Mouse (Mus musculus) embryonic facial prominence, embryonic 14.5 days (tissue): ENCODE measurements at regions not wholly inside any gene's neighbourhood (a gene's known extent, or its start where the extent isn't known, plus 50 kb on each side); places are given as distances from the start of the nearest gene placed in this dataset.

Experiments
- ATAC-seq: fragments of 200-750 bp; cut with Nextera tagmentation; 2 replicates; pipeline ENCODE4 v1.8.0; 2017; ENCODE audit warnings: low read depth, moderate number of reproducible peaks, moderate TSS enrichment
- DNase-seq: peaks from one replicate; pipeline ENCODE4 v3.0.0-alpha.2; 2015; ENCODE audit warnings: low spot score
- H3K27ac ChIP-seq: fragments of 300-500 bp; sonication (generic); replicated peaks from 2 replicates; pipeline ENCODE4 v1.5.1; 2014; ENCODE audit warnings: low read depth, mild to moderate bottlenecking, low read length, moderate library complexity
- H3K27me3 ChIP-seq: fragments of 300-500 bp; sonication (generic); replicated peaks from 2 replicates; pipeline ENCODE4 v1.6.1; 2014; ENCODE audit warnings: low read length; ENCODE audit not compliant: control insufficient read depth, insufficient read depth
- H3K36me3 ChIP-seq: fragments of 300-500 bp; sonication (generic); 2 replicates; pipeline ENCODE4 v1.6.1; 2014; ENCODE audit warnings: low read length, mixed read lengths; ENCODE audit not compliant: control insufficient read depth, insufficient read depth
- H3K4me1 ChIP-seq: fragments of 300-500 bp; sonication (generic); 2 replicates; pipeline ENCODE4 v1.6.1; 2014; ENCODE audit warnings: antibody characterized with exemption, low read length; ENCODE audit not compliant: control insufficient read depth, insufficient read depth
- H3K4me2 ChIP-seq: fragments of 300-500 bp; sonication (generic); 2 replicates; pipeline ENCODE4 v1.6.1; 2014; ENCODE audit warnings: low read depth, mild to moderate bottlenecking, low read length, moderate library complexity, mixed read lengths
- H3K4me3 ChIP-seq: fragments of 300-500 bp; sonication (generic); 2 replicates; pipeline ENCODE4 v1.5.1; 2014; ENCODE audit warnings: low read depth, mild to moderate bottlenecking, low read length
- H3K9ac ChIP-seq: fragments of 300-500 bp; sonication (generic); 2 replicates; pipeline ENCODE4 v1.6.1; 2014; ENCODE audit warnings: low read depth, mild to moderate bottlenecking, low read length, moderate library complexity, mixed read lengths
- H3K9me3 ChIP-seq: fragments of 300-500 bp; sonication (generic); 2 replicates; pipeline ENCODE4 v1.6.1; 2016; ENCODE audit warnings: low read length; ENCODE audit not compliant: control insufficient read depth
- WGBS: fragments of 180-500 bp; shearing (Covaris S2); extraction: QIAGEN DNeasy Blood & Tissue Kit; methylation state at CpG from one replicate; pipeline ENCODE4 v1.1.7; 2014; 5-methylcytosine and 5-hydroxymethylcytosine counted together

DNA sequence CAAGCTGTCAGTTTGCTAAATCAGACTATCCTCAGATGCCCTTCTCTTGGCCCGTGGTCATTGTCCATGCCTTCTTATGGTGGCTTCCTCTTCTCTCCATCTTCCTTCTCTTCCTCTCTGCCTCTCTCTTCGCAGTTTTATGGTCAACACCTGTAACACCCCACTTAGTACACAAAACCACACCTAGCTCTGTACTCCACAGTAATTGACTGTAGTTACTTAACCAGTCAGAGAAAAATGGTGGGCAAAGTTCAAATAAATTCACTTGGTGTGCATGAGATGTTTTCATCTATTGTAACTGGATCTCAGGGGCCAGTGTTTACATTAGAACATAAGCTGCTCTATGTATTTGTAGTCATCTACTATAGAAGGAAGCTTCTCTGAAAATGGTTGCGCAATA, 807.8 kb upstream of the Cadm2 start:
- ATAC-seq = no peak
- Histone ChIP-seq H3K4me2 (no peak overlapping the region), H3K9ac (no peak overlapping the region), H3K9me3 (no peaks in the 10 kb centered on the region), H3K27me3 (no peaks in the 10 kb centered on the region), H3K4me3 (no peak overlapping the region), H3K36me3 (no peaks in the 10 kb centered on the region), H3K4me1 (no peaks in the 10 kb centered on the region), H3K27ac (no peak overlapping the region)
- 85% methylated on average over 3 of the region's 3 CpGs for WGBS
- DNase-seq = no peak

DNA sequence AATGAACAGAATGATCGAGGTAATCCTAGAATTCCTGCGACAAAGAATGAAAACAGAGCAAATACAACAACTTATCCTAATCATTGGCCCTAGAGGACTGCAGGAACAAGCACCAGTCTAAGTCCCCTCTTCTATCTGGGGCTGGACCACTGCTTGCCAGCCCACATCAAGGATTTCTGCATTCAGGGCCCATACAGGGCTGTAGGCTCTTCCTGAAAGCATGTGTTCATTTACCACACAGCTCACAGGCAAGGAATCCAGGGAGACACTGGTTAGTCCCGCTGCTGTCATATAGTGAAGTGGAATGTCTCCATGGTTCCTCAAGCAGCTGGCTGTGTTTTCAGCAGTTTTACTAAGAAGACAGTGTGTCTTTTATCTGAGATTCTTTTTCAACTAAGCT, 806.8 kb upstream of the Cadm2 start:
- H3K9me3 ChIP-seq = no peaks in the 10 kb centered on the region
- H3K36me3 ChIP-seq = no peaks in the 10 kb centered on the region
- DNase-seq = no peak
- no peaks in the 10 kb centered on the region for H3K27me3 ChIP-seq
- no peak overlapping the region for H3K27ac ChIP-seq
- H3K9ac ChIP-seq = no peak overlapping the region
- H3K4me3 ChIP-seq = no peak overlapping the region
- 84% methylated on average over 3 of the region's 3 CpGs for WGBS
- H3K4me1 ChIP-seq = no peaks in the 10 kb centered on the region
- H3K4me2 ChIP-seq = no peak overlapping the region
- ATAC-seq = no peak

DNA sequence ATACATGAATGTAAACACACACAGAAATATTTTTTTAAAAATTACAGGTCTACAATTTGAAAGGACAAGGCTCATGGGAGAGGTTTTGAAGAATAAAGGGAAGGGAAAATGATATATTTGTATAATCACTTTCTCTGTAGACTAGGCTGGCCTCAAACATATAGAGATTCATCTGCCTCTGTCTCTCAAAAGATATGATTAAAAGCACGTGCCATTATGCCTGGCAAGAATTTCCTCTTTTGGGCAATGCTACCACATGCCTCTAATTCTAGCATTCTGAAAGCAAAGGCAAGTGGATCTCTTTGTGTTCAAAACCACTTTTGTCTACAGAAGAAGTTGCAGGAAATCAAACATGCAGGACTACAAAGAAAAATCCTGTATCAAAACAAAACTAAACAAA, 804.6 kb upstream of the Cadm2 start:
- Histone ChIP-seq H3K9me3 (no peaks in the 10 kb centered on the region), H3K36me3 (no peaks in the 10 kb centered on the region), H3K4me3 (no peak overlapping the region), H3K9ac (no peak overlapping the region), H3K4me2 (no peak overlapping the region), H3K4me1 (no peaks in the 10 kb centered on the region), H3K27ac (no peak overlapping the region), H3K27me3 (no peaks in the 10 kb centered on the region)
- 53% methylated on average over 1 of the region's 1 CpGs for WGBS
- ATAC-seq (no peak), DNase-seq (no peak)

DNA sequence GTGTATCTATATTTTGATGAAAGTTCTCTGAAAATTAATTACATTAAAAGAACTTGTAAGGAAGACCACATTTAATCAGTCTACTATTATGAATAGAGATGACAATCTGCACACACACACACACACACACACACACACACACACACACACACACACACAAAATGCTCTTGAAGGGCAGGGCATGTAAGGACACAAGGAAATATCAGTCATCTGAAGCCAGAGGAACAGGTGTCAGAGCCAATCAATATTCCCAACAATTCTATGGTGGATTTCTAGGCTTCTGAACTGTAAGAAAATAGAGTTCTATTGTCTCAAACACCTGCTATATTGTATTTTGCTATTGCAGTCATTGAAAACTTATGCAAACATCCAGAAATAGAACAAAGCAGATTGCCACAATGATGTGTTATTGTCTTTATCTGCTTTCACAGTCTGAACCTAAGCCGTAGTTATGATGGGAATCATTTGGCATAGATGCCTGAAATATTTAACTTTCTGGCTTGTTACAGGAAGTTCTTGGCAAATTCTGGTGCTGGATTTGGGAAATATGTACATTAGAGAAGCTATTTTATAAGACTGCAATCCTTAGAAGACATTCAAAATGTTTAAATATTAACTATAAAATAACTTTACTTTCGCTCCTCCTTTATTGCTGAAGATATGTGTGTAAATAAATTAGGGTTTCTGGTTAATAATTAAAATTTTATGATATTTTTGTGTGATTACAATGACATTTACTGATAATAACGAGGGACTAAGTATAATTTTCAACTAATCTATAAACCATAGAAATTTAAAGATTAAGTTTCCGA, 781.4 kb upstream of the Cadm2 start:
- H3K4me2 ChIP-seq = no peak overlapping the region
- WGBS = 76% methylated on average over 4 of the region's 4 CpGs
- H3K36me3 ChIP-seq = no peaks in the 10 kb centered on the region
- no peak overlapping the region for H3K4me3 ChIP-seq
- H3K9ac ChIP-seq = no peak overlapping the region
- H3K9me3 ChIP-seq = no peaks in the 10 kb centered on the region
- H3K27ac ChIP-seq = no peak overlapping the region
- no peaks in the 10 kb centered on the region for H3K27me3 ChIP-seq
- DNase-seq (no peak), ATAC-seq (no peak)
- H3K4me1 ChIP-seq = no peaks in the 10 kb centered on the region

DNA sequence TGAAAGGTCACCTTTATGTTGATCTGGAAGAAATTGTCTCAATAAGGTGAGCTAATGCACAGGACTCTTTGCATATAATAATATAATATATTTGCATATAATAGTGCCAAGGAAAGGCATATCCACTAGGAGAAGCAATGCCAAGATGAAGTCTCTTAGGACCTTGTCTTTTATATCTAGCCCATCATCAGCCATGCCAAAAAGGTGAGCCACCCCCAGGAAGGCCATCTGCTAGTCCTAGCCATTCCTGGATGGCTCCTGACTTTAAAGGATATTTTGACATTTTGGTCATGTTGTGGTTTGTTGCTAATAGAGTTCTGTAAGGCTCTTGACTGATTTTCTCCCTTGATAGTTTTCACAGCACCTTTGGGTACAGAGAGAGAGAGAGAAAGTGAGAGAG, 779.9 kb upstream of the Cadm2 start:
- no peaks in the 10 kb centered on the region for H3K9me3 ChIP-seq
- no peak overlapping the region for H3K9ac ChIP-seq
- H3K4me2 ChIP-seq = no peak overlapping the region
- no peak overlapping the region for H3K4me3 ChIP-seq
- no peaks in the 10 kb centered on the region for H3K27me3 ChIP-seq
- no peaks in the 10 kb centered on the region for H3K36me3 ChIP-seq
- H3K27ac ChIP-seq = no peak overlapping the region
- no peaks in the 10 kb centered on the region for H3K4me1 ChIP-seq
- ATAC-seq = no peak
- DNase-seq = no peak

DNA sequence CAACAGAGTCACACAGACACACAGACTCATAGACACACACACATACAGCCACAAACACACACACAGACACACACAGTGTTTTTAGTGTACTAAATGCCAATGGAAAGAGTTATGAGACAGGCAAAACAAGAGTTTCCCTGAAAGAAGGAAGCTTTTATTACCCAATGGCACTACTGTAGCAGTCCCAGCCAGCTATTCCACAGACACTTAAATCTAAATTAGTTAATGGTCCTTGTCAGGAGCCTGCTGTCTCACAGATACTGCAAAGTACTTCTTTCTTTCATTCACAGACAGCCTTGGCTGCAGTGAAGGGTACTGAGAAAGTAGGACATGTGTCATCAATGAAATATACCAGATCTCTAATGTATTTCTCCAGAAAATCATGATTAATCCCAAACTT, 730.4 kb upstream of the Cadm2 start:
- Histone ChIP-seq H3K27ac (no peak overlapping the region), H3K4me2 (no peak overlapping the region), H3K4me3 (no peak overlapping the region), H3K36me3 (no peaks in the 10 kb centered on the region), H3K9me3 (no peaks in the 10 kb centered on the region), H3K27me3 (no peaks in the 10 kb centered on the region), H3K4me1 (no peaks in the 10 kb centered on the region), H3K9ac (no peak overlapping the region)
- ATAC-seq (no peak), DNase-seq (peak; percentile 1)

DNA sequence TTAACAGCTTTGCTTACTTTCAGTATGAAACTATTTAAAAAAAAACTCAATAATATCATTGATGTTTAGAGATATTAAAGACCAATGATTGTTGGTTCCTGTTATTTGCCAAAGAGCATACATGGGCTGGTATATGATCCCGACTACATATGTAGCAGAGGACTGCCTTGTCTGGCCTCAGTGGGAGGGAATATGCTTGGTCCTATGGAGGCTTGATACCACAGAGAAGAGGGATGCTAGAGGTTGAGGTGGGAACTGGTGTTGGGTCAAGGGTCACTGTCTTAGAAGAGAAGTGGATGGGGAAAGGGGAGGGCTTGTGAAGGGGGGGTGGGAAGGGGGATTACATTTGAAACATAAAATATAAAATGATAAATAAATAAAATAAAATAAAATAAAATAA, 718.3 kb upstream of the Cadm2 start:
- Histone ChIP-seq H3K27me3 (no peaks in the 10 kb centered on the region), H3K4me2 (no peak overlapping the region), H3K36me3 (no peaks in the 10 kb centered on the region), H3K4me1 (no peaks in the 10 kb centered on the region), H3K27ac (no peak overlapping the region), H3K9me3 (no peaks in the 10 kb centered on the region), H3K4me3 (no peak overlapping the region), H3K9ac (no peak overlapping the region)
- 84% methylated on average over 1 of the region's 1 CpGs for WGBS
- no peak for ATAC-seq
- DNase-seq = no peak
